Mouse (Mus musculus) bone marrow, adult 2 months (tissue): ENCODE results near the gene Dupd1. TPM values are rescaled to one million over a fixed set of nuclear protein-coding genes. Genes with fewer than 3 reads are reported as not detected.

ENCODE experiments used
- H3K27ac ChIP-seq: fragments of 200-500 bp; 2 replicates; pipeline ENCODE4 v1.5.1; 2012; ENCODE audit warnings: low read depth, mild to moderate bottlenecking, control low read depth, inconsistent platforms, low read length; ENCODE audit not compliant: control insufficient read depth, poor library complexity, insufficient read depth
- H3K4me1 ChIP-seq: fragments of 200-500 bp; 2 replicates; pipeline ENCODE4 v1.6.1; 2011; ENCODE audit warnings: low read length; ENCODE audit not compliant: control insufficient read depth, insufficient read depth
- H3K4me3 ChIP-seq: fragments of 200-500 bp; replicated peaks from 2 replicates; pipeline ENCODE3; 2011; ENCODE audit warnings: mild to moderate bottlenecking, low read depth, low read length, control low read depth; ENCODE audit not compliant: control insufficient read depth
- CTCF ChIP-seq: fragments of 200-500 bp; IDR thresholded peaks from 2 replicates; pipeline ENCODE4 v1.5.1; 2011; ENCODE audit warnings: low read length, control low read depth; ENCODE audit not compliant: control insufficient read depth, insufficient read depth
- POLR2A ChIP-seq: fragments of 200-500 bp; IDR thresholded peaks from 2 replicates; pipeline ENCODE4 v1.6.1; 2011; ENCODE audit warnings: low read depth, mild to moderate bottlenecking, control low read depth, low read length, borderline replicate concordance; ENCODE audit not compliant: control insufficient read depth
- WGBS: fragments of 180-500 bp; shearing (Covaris S2); methylation state at CpG from one replicate; pipeline ENCODE4 v1.1.7; 2018; 5-methylcytosine and 5-hydroxymethylcytosine counted together
- polyA plus RNA-seq: library from polyadenylated mRNA; stranded (reverse); fragments of >200 nt; gene quantifications from 2 replicates; pipeline ENCODE4 v1.2.4, GENCODE M21; 2011; ENCODE audit warnings: low replicate concordance; ENCODE audit not compliant: missing spikeins, insufficient read depth, insufficient read length

Dupd1 gene
- polyA plus RNA-seq, 1 experiment, result not detected

- no peak overlapping the region for H3K27ac ChIP-seq
- peaks cover 3% of the 10 kb centered on the region; the same call in 1 of the 2 replicates for H3K4me1 ChIP-seq
- no peak overlapping the region for H3K4me3 ChIP-seq
- WGBS, result 44% methylated on average over 15 of the region's 15 CpGs
- TF ChIP-seq CTCF (no peak), POLR2A (no peak)
These were observed 33.9 kb upstream of the Dupd1 start for GRCm38 (mm10) chr14:21748142-21748870.

- H3K27ac ChIP-seq, result no peak overlapping the region
- TF ChIP-seq CTCF (no peak), POLR2A (no peak)
- no peak overlapping the region for H3K4me3 ChIP-seq
- peaks cover 3% of the 10 kb centered on the region; the same call in 1 of the 2 replicates for H3K4me1 ChIP-seq
- 59% methylated on average over 14 of the region's 14 CpGs for WGBS
These were observed 33.2 kb upstream of the Dupd1 start for GRCm38 (mm10) chr14:21747436-21748141.

GRCm38 (mm10) chr14:21746846-21747245 is 32.5 kb upstream of the Dupd1 start:
- TF ChIP-seq CTCF, result no peak
- TF ChIP-seq POLR2A, result no peak
- H3K4me3 ChIP-seq, result no peak overlapping the region
- WGBS, result 62% methylated on average over 2 of the region's 2 CpGs
- peaks cover 3% of the 10 kb centered on the region; the same call in 1 of the 2 replicates for H3K4me1 ChIP-seq
- H3K27ac ChIP-seq, result no peak overlapping the region

GRCm38 (mm10) chr14:21746251-21746650 is 31.9 kb upstream of the Dupd1 start:
- TF ChIP-seq POLR2A (no peak), CTCF (no peak)
- Histone ChIP-seq H3K27ac (no peak overlapping the region), H3K4me1 (peaks cover 3% of the 10 kb centered on the region; the same call in 1 of the 2 replicates), H3K4me3 (no peak overlapping the region)
- 82% methylated on average over 8 of the region's 8 CpGs for WGBS

GRCm38 (mm10) chr14:21745149-21745548 is 30.8 kb upstream of the Dupd1 start:
- Histone ChIP-seq H3K4me1 (peaks cover 3% of the 10 kb centered on the region; the same call in 1 of the 2 replicates), H3K4me3 (no peak overlapping the region), H3K27ac (peak overlapping the region; percentile 11; the same call in 1 of the 2 replicates)
- TF ChIP-seq CTCF (no peak), POLR2A (no peak)
- WGBS, result 29% methylated on average over 5 of the region's 5 CpGs

- Histone ChIP-seq H3K4me1 (peaks cover 3% of the 10 kb centered on the region; the same call in 1 of the 2 replicates), H3K27ac (no peak overlapping the region), H3K4me3 (no peak overlapping the region)
- 97% methylated on average over 1 of the region's 1 CpGs for WGBS
- TF ChIP-seq CTCF (no peak), POLR2A (no peak)
These were observed 29.8 kb upstream of the Dupd1 start for GRCm38 (mm10) chr14:21744169-21744568.

- TF ChIP-seq CTCF (no peak), POLR2A (no peak)
- H3K4me1 ChIP-seq, result peaks cover 3% of the 10 kb centered on the region; the same call in 1 of the 2 replicates
- 91% methylated on average over 4 of the region's 4 CpGs for WGBS
- no peak overlapping the region for H3K4me3 ChIP-seq
- H3K27ac ChIP-seq, result no peak overlapping the region
These were observed 28.1 kb upstream of the Dupd1 start for GRCm38 (mm10) chr14:21742441-21742840.

- 22% methylated on average over 4 of the region's 4 CpGs for WGBS
- H3K27ac ChIP-seq, result no peak overlapping the region
- H3K4me1 ChIP-seq, result peaks cover 3% of the 10 kb centered on the region; the same call in 1 of the 2 replicates
- TF ChIP-seq POLR2A (no peak), CTCF (peak; percentile 95)
- H3K4me3 ChIP-seq, result no peak overlapping the region
These were observed 27.4 kb upstream of the Dupd1 start for GRCm38 (mm10) chr14:21741786-21742185.
